Mouse (Mus musculus) olfactory bulb, adult 2 months (tissue): Measurements from ENCODE around the gene Setd2.

Experiments used
- CTCF ChIP-seq: fragments of 200-500 bp; IDR thresholded peaks from 2 replicates; pipeline ENCODE4 v1.5.1; 2012; ENCODE audit warnings: low read depth, mild to moderate bottlenecking, low read length, moderate library complexity; ENCODE audit not compliant: insufficient read depth
- POLR2A ChIP-seq: fragments of 200-500 bp; IDR thresholded peaks from 2 replicates; pipeline ENCODE4 v1.6.1; 2012; ENCODE audit warnings: mild to moderate bottlenecking, low read depth, low read length, moderate library complexity; ENCODE audit not compliant: insufficient read depth

GRCm38 (mm10) chr9:110541988-110542387 is 9.6 kb downstream of the Setd2 start:
- TF ChIP-seq CTCF (no peak), POLR2A (no peak)
